Mouse (Mus musculus): ENCODE results near the gene Med15.

- no peak for TF ChIP-seq CTCF (IDR thresholded peaks at IDR 0.05; ENCODE audit: low read depth)
- no peak for TF ChIP-seq EP300 (IDR thresholded peaks at IDR 0.05; ENCODE audit: low read depth)
Measured at GRCm38 (mm10) chr16:17656212-17656871, 76.3 kb downstream of the Med15 start.
